Mouse (Mus musculus): ENCODE measurements around the gene Xrcc1. TPM values are rescaled to one million over a fixed set of nuclear protein-coding genes. Genes with fewer than 3 reads are reported as not detected.
A peak's percentile ranks its signal among the peaks of the same experiment; 100 is the strongest.

Xrcc1 gene
- polyA plus RNA-seq, 1 experiment from 2014 or later, result 37.0 TPM

GRCm38 (mm10) chr7:24619671-24620397 is 73.7 kb downstream of the Xrcc1 start:
- H3K27ac ChIP-seq (ENCODE audit: low read length), result no peak overlapping the region
- TF ChIP-seq EP300 (IDR thresholded peaks at IDR 0.05), result no peak
- peak; percentile 9; the same call in 1 of the 2 replicates for TF ChIP-seq CTCF (IDR thresholded peaks at IDR 0.05)
- no peaks in the 10 kb centered on the region for H3K9me3 ChIP-seq (ENCODE audit: low read length)
- WGBS, result 63% methylated on average over 13 of the region's 13 CpGs
- no peak overlapping the region for H3K9ac ChIP-seq (replicated peaks; ENCODE audit: low read depth)
- no peaks in the 10 kb centered on the region for H3K4me1 ChIP-seq (ENCODE audit: insufficient read depth, low read depth, low read length)
- no peaks in the 10 kb centered on the region; the same call in 1 of the 2 replicates for H3K36me3 ChIP-seq (ENCODE audit: insufficient read depth, low read length)
- DNase-seq (ENCODE audit: low spot score) (no peak), ATAC-seq (no peak)
- no peak overlapping the region for H3K4me3 ChIP-seq (ENCODE audit: low read depth, low read length)
- no peaks in the 10 kb centered on the region for H3K27me3 ChIP-seq (replicated peaks; ENCODE audit: insufficient read depth, low read length)
- no peak overlapping the region for H3K4me2 ChIP-seq (replicated peaks; ENCODE audit: low read depth, low read length)

GRCm38 (mm10) chr7:24621193-24621592 is 75.1 kb downstream of the Xrcc1 start:
- no peak overlapping the region for H3K9ac ChIP-seq (replicated peaks; ENCODE audit: low read depth)
- ATAC-seq, result no peak
- DNase-seq (ENCODE audit: low spot score), result no peak
- no peak overlapping the region for H3K27ac ChIP-seq (ENCODE audit: low read length)
- no peak overlapping the region for H3K4me3 ChIP-seq (ENCODE audit: low read depth, low read length)
- no peaks in the 10 kb centered on the region; the same call in 1 of the 2 replicates for H3K36me3 ChIP-seq (ENCODE audit: insufficient read depth, low read length)
- H3K27me3 ChIP-seq (replicated peaks; ENCODE audit: insufficient read depth, low read length), result no peaks in the 10 kb centered on the region
- H3K9me3 ChIP-seq (ENCODE audit: low read length), result no peaks in the 10 kb centered on the region
- WGBS, result 85% methylated on average over 3 of the region's 3 CpGs
- peak; percentile 43 for TF ChIP-seq CTCF (IDR thresholded peaks at IDR 0.05)
- TF ChIP-seq EP300 (IDR thresholded peaks at IDR 0.05), result no peak
- no peaks in the 10 kb centered on the region for H3K4me1 ChIP-seq (ENCODE audit: insufficient read depth, low read depth, low read length)
- H3K4me2 ChIP-seq (replicated peaks; ENCODE audit: low read depth, low read length), result no peak overlapping the region

DNA sequence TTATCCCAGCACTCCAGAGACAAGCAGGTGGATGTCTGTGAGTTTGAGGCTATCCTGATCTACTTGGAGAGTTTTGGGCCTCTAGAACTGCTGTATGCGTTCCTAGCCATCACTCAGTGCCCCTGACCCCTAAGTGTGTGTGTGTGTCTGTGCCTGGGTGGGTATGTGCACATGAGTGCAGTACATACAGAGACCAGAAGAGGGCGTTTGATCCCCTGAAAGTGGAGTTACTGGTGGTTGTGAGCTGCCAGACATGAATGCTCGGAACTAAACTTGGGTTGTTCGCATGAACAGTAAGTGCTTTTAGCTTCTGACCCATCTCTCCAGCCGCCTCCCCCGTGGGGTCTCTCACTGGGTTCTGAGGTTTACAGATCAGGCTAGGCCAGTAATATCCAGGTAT is 76.9 kb downstream of the Xrcc1 start:
- WGBS, result 82% methylated on average over 6 of the region's 6 CpGs
- no peak for ATAC-seq
- no peaks in the 10 kb centered on the region for H3K9me3 ChIP-seq (ENCODE audit: low read length)

More for the DNA sequence above, 76.9 kb downstream of the Xrcc1 start:
- Histone ChIP-seq H3K4me1 (ENCODE audit: insufficient read depth, low read depth, low read length) (no peaks in the 10 kb centered on the region), H3K36me3 (ENCODE audit: insufficient read depth, low read length) (no peaks in the 10 kb centered on the region; the same call in 1 of the 2 replicates), H3K9ac (replicated peaks; ENCODE audit: low read depth) (no peak overlapping the region), H3K4me2 (replicated peaks; ENCODE audit: low read depth, low read length) (no peak overlapping the region), H3K27ac (ENCODE audit: low read length) (no peak overlapping the region), H3K27me3 (replicated peaks; ENCODE audit: insufficient read depth, low read length) (no peaks in the 10 kb centered on the region), H3K4me3 (ENCODE audit: low read depth, low read length) (no peak overlapping the region)
- DNase-seq (ENCODE audit: low spot score), result no peak
- no peak for TF ChIP-seq EP300 (IDR thresholded peaks at IDR 0.05)
- no peak for TF ChIP-seq CTCF (IDR thresholded peaks at IDR 0.05)

Other genes with a start within 250 kb of the Xrcc1 start
- 15.7 and 16.7 TPM in 2 replicates for gene Zfp61, start 245.1 kb upstream of the Xrcc1 start, polyA plus RNA-seq (2015; fragmentation: Nextera tagmentation; extraction: Ambion mirVana)
- 5.2 and 5.7 TPM in 2 replicates for gene Zfp94, start 229.6 kb upstream of the Xrcc1 start, polyA plus RNA-seq (2015; fragmentation: Nextera tagmentation; extraction: Ambion mirVana)
- 0.27 TPM in 2 replicates for gene Tescl, start 212.4 kb upstream of the Xrcc1 start, polyA plus RNA-seq (2015; fragmentation: Nextera tagmentation; extraction: Ambion mirVana)
- not detected in 2 replicates for gene Lypd5, start 197.1 kb upstream of the Xrcc1 start, polyA plus RNA-seq (2015; fragmentation: Nextera tagmentation; extraction: Ambion mirVana)
- 2.0 and 2.6 TPM in 2 replicates for gene Kcnn4, start 176.0 kb upstream of the Xrcc1 start, polyA plus RNA-seq (2015; fragmentation: Nextera tagmentation; extraction: Ambion mirVana)
- 15.2 and 16.4 TPM in 2 replicates for gene Smg9, start 146.7 kb upstream of the Xrcc1 start, polyA plus RNA-seq (2015; fragmentation: Nextera tagmentation; extraction: Ambion mirVana)
- gene Irgc1, start 94.0 kb upstream of the Xrcc1 start, polyA plus RNA-seq (2015; fragmentation: Nextera tagmentation; extraction: Ambion mirVana), result 0.24 and 0.29 TPM in 2 replicates
- 65.8 and 72.0 TPM in 2 replicates for gene Plaur, start 83.8 kb upstream of the Xrcc1 start, polyA plus RNA-seq (2015; fragmentation: Nextera tagmentation; extraction: Ambion mirVana)
- gene Cadm4, start 64.3 kb upstream of the Xrcc1 start, polyA plus RNA-seq (2015; fragmentation: Nextera tagmentation; extraction: Ambion mirVana), result 1.7 and 1.9 TPM in 2 replicates
- gene Zfp428, start 39.3 kb upstream of the Xrcc1 start, polyA plus RNA-seq (2015; fragmentation: Nextera tagmentation; extraction: Ambion mirVana), result 13.1 and 17.0 TPM in 2 replicates
- 0.06 and 0.10 TPM in 2 replicates for gene AC161166.1, start 33.8 kb upstream of the Xrcc1 start, polyA plus RNA-seq (2015; fragmentation: Nextera tagmentation; extraction: Ambion mirVana)
- gene Irgq, start 15.6 kb upstream of the Xrcc1 start, polyA plus RNA-seq (2015; fragmentation: Nextera tagmentation; extraction: Ambion mirVana), result 3.5 and 4.0 TPM in 2 replicates
- gene Pinlyp, start 171 bp upstream of the Xrcc1 start, polyA plus RNA-seq (2015; fragmentation: Nextera tagmentation; extraction: Ambion mirVana), result 0.19 and 0.39 TPM in 2 replicates
- 13.4 and 14.5 TPM in 2 replicates for gene Ethe1, start 41.3 kb downstream of the Xrcc1 start, polyA plus RNA-seq (2015; fragmentation: Nextera tagmentation; extraction: Ambion mirVana)
- 1.5 TPM in 2 replicates for gene Zfp575, start 41.4 kb downstream of the Xrcc1 start, polyA plus RNA-seq (2015; fragmentation: Nextera tagmentation; extraction: Ambion mirVana)
- gene Phldb3, start 64.5 kb downstream of the Xrcc1 start, polyA plus RNA-seq (2015; fragmentation: Nextera tagmentation; extraction: Ambion mirVana), result 0.33 and 0.42 TPM in 2 replicates
- gene Lypd3, start 90.3 kb downstream of the Xrcc1 start, polyA plus RNA-seq (2015; fragmentation: Nextera tagmentation; extraction: Ambion mirVana), result not detected in 2 replicates
- not detected in 2 replicates for gene Tex101, start 130.4 kb downstream of the Xrcc1 start, polyA plus RNA-seq (2015; fragmentation: Nextera tagmentation; extraction: Ambion mirVana)
- not detected in 2 replicates for gene BC049730, start 163.0 kb downstream of the Xrcc1 start, polyA plus RNA-seq (2015; fragmentation: Nextera tagmentation; extraction: Ambion mirVana)
- not detected in 2 replicates for gene Gm4763, start 180.6 kb downstream of the Xrcc1 start, polyA plus RNA-seq (2015; fragmentation: Nextera tagmentation; extraction: Ambion mirVana)
- 3.5 and 4.1 TPM in 2 replicates for gene Cd177, start 214.0 kb downstream of the Xrcc1 start, polyA plus RNA-seq (2015; fragmentation: Nextera tagmentation; extraction: Ambion mirVana)
- 0.73 and 0.82 TPM in 2 replicates for gene Ceacam10, start 230.9 kb downstream of the Xrcc1 start, polyA plus RNA-seq (2015; fragmentation: Nextera tagmentation; extraction: Ambion mirVana)